ENCODE assay signal across 18 mouse cellular contexts in the genomic region with DNA sequence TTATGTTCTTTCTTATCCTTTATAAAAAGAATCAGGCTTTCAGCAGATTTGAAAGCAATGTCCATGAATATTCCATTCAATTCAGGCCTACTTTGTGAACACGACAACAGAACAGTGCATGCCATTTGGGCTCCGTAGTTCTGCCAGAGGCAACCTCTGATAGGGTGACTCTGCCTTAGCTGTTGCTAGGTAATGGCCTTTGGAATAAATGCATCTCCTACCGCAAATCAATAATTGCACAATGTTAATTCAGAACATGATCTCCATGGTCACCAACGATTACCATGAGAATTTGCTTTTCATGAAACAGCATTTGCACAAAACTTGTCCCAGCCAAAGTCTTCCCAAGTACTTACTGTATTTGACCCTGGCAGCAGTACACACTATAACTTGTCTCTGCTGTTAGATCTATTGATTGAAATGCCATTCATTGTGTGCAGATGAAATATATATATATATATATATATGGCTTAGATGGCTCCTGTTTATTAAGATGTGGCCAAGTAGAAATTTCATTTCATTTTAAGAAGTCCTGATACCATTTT.
DNase-seq lines count a peak whose midpoint lies in the region; ATAC-seq and TF ChIP-seq lines count a peak whose summit lies in the region.
"Had no signal": no experiment of that assay in that cellular context is flagged by ENCODE, and none has a peak within 500 bp of the region (broad histone marks: within the 10 kb centered on the region; RNA-seq: fewer than 3 reads in every experiment).

No protein-coding gene starts in this region.

- intact Hi-C loops in left cerebral cortex, postnatal 14 days (cut with DNase I), result no loop called here

- H3K9me3 ChIP-seq in forebrain, postnatal 0 days (ENCODE audit: low read length), result no peaks in the 10 kb centered on the region
- H3K9me3 ChIP-seq: embryonic facial prominence, embryonic 15.5 days; liver, embryonic 13.5 days; neural tube, embryonic 13.5 days had no signal

- DNase-seq in right cerebral cortex, postnatal 4 days, result peak; percentile 2
- DNase-seq in right cerebral cortex, postnatal 36 days (ENCODE audit: low spot score in 2 of 2), result no peak
- DNase-seq in forebrain, postnatal 0 days, result peak; percentile 8
- peak; percentile 12 for DNase-seq in mesoderm, embryonic 11.5 days (ENCODE audit: low read depth, low spot score)
- DNase-seq in adrenal gland, adult 2 months, result no peak
- no peak for DNase-seq in left cerebral cortex, postnatal 14 days (ENCODE audit: low spot score in 2 of 2)
- no peak for DNase-seq in adrenal gland, postnatal 36 days
- DNase-seq: adrenal gland, postnatal 10 days; cerebellum, postnatal 36 days; kidney, adult 18-20 months; kidney, postnatal 25 days; left cerebral cortex, postnatal 4 days; liver, embryonic 13.5 days; thymus, adult 2 months had no signal

- H3K36me3 ChIP-seq in forebrain, postnatal 0 days (ENCODE audit: insufficient read depth), result no peaks in the 10 kb centered on the region
- H3K36me3 ChIP-seq: embryonic facial prominence, embryonic 15.5 days; liver, embryonic 13.5 days; neural tube, embryonic 13.5 days had no signal

- WGBS in forebrain, postnatal 0 days, result 18% methylated on average over 4 of the region's 4 CpGs

- no peaks in the 10 kb centered on the region for H3K27me3 ChIP-seq in forebrain, postnatal 0 days (ENCODE audit: insufficient read depth, low read length)
- H3K27me3 ChIP-seq: embryonic facial prominence, embryonic 15.5 days; liver, embryonic 13.5 days; neural tube, embryonic 13.5 days had no signal

- TF ChIP-seq CTCF in forebrain, postnatal 0 days (IDR thresholded peaks at IDR 0.05; ENCODE audit: low read depth), result no peak

- H3K4me3 ChIP-seq in forebrain, postnatal 0 days (ENCODE audit: low read depth, low read length), result no peak overlapping the region
- H3K4me3 ChIP-seq: embryonic facial prominence, embryonic 15.5 days; liver, embryonic 13.5 days; neural tube, embryonic 13.5 days had no signal

- no peak overlapping the region for H3K27ac ChIP-seq in forebrain, postnatal 0 days (ENCODE audit: low read depth, low read length)
- H3K27ac ChIP-seq: embryonic facial prominence, embryonic 15.5 days; liver, embryonic 13.5 days; neural tube, embryonic 13.5 days had no signal

- H3K4me1 ChIP-seq in forebrain, postnatal 0 days (ENCODE audit: insufficient read depth), result no peaks in the 10 kb centered on the region
- H3K4me1 ChIP-seq: embryonic facial prominence, embryonic 15.5 days; liver, embryonic 13.5 days; neural tube, embryonic 13.5 days had no signal

- H3K4me2 ChIP-seq in forebrain, postnatal 0 days (ENCODE audit: low read depth), result no peak overlapping the region
- H3K4me2 ChIP-seq: embryonic facial prominence, embryonic 15.5 days; liver, embryonic 13.5 days; neural tube, embryonic 13.5 days had no signal

- no peak overlapping the region for H3K9ac ChIP-seq in forebrain, postnatal 0 days
- H3K9ac ChIP-seq: embryonic facial prominence, embryonic 15.5 days; liver, embryonic 13.5 days; neural tube, embryonic 13.5 days had no signal

- peak; percentile 70 for ATAC-seq in forebrain, postnatal 0 days
- ATAC-seq: CD4-positive, CD25-positive, alpha-beta regulatory T cell, adult 4 months; lung, postnatal 0 days had no signal

Comparison
In these comparisons a context has a peak if more than half of its experiments do, and no peak if none do; other contexts are left out.
1. DNase-seq: peak in right cerebral cortex, postnatal 4 days (single experiment), forebrain, postnatal 0 days (single experiment) and mesoderm, embryonic 11.5 days (single experiment); none in right cerebral cortex, postnatal 36 days (0 of 2), adrenal gland, adult 2 months (single experiment), left cerebral cortex, postnatal 14 days (0 of 2) and adrenal gland, postnatal 36 days (0 of 2).